Mouse (Mus musculus): ENCODE results near the gene Spef1. TPM values are rescaled to one million over a fixed set of nuclear protein-coding genes. Genes with fewer than 3 reads are reported as not detected.

The Spef1 gene
- total and polyA plus RNA-seq, 3 experiments, result 0.34 to 1.2 (median 1.0) TPM

GRCm38 (mm10) chr2:131125157-131125963, 61.7 kb downstream of the Spef1 start:
- Histone ChIP-seq H3K9ac (ENCODE audit: insufficient read depth, low read depth) (no peak overlapping the region), H3K36me3 (replicated peaks in 1 of 2; ENCODE audit: control insufficient read depth in 1 of 2, insufficient read depth in 1 of 2, low read length in 1 of 2) (no peaks in the 10 kb centered on the region), H3K79me2 (replicated peaks; ENCODE audit: control insufficient read depth, extremely low read depth, insufficient read depth, poor library complexity, severe bottlenecking) (no peaks in the 10 kb centered on the region), H3K27ac (ENCODE audit: insufficient read depth, low read depth) (no peak overlapping the region), H3K9me3 (replicated peaks; ENCODE audit: low read length) (no peaks in the 10 kb centered on the region), H3K4me2 (ENCODE audit: insufficient read depth, low read depth, poor library complexity, severe bottlenecking) (no peak overlapping the region), H3K4me3 (replicated peaks in 1 of 3; ENCODE audit: low read depth in 2 of 3, low read length in 2 of 3, poor library complexity in 1 of 3) (no peak overlapping the region), H3K4me1 (ENCODE audit: control insufficient read depth in 1 of 2, insufficient read depth in 2 of 2) (peaks cover 13 to 50% of the 10 kb centered on the region in 2 experiments), H3K27me3 (replicated peaks) (peaks cover 44% of the 10 kb centered on the region)
- no peak for DNase-seq (ENCODE audit: extremely low read depth)
- dilution Hi-C loops (cut with MboI; ENCODE audit: extremely low pct_ligation_motif_present, extremely low pct_unique_long_range_greater_than_20kb, low sequenced_read_pairs) (no loop called here), in situ Hi-C loops (cut with MboI; ENCODE audit: low pct_ligation_motif_present, low pct_unique_long_range_greater_than_20kb, low sequenced_read_pairs) (no loop called here)
- no peak for TF ChIP-seq RAD21 (IDR thresholded peaks at IDR 0.05; ENCODE audit: low read depth, low read length)
- no peak for TF ChIP-seq ZC3H11A (IDR thresholded peaks at IDR 0.05; ENCODE audit: low read depth, low read length)
- TF ChIP-seq MEF2A (IDR thresholded peaks at IDR 0.05; ENCODE audit: borderline replicate concordance, low read depth, low read length), result no peak
- TF ChIP-seq POLR2A (IDR thresholded peaks at IDR 0.05; ENCODE audit: low read depth, low read length), result no peak
- no peak for TF ChIP-seq E2F4 (IDR thresholded peaks at IDR 0.05; ENCODE audit: insufficient replicate concordance, low read depth, low read length)
- TF ChIP-seq HCFC1 (IDR thresholded peaks at IDR 0.05; ENCODE audit: low read depth, low read length), result no peak
- TF ChIP-seq CTCF (conservative IDR thresholded peaks at IDR 0.05 in 1 of 2, IDR thresholded peaks at IDR 0.05 in 1 of 2; ENCODE audit: low read depth in 2 of 2, low read length in 2 of 2), result no peak
- no peak for TF ChIP-seq ZKSCAN1 (IDR thresholded peaks at IDR 0.05; ENCODE audit: borderline replicate concordance, low read depth, low read length)

- Histone ChIP-seq H3K36me3 (replicated peaks in 1 of 2; ENCODE audit: control insufficient read depth in 1 of 2, insufficient read depth in 1 of 2, low read length in 1 of 2) (no peaks in the 10 kb centered on the region), H3K9ac (ENCODE audit: insufficient read depth, low read depth) (no peak overlapping the region), H3K79me2 (replicated peaks; ENCODE audit: control insufficient read depth, extremely low read depth, insufficient read depth, poor library complexity, severe bottlenecking) (no peaks in the 10 kb centered on the region), H3K4me1 (ENCODE audit: control insufficient read depth in 1 of 2, insufficient read depth in 2 of 2) (peaks cover 13 to 49% of the 10 kb centered on the region in 2 experiments), H3K27me3 (replicated peaks) (peaks cover 37% of the 10 kb centered on the region), H3K9me3 (replicated peaks; ENCODE audit: low read length) (no peaks in the 10 kb centered on the region), H3K4me2 (ENCODE audit: insufficient read depth, low read depth, poor library complexity, severe bottlenecking) (no peak overlapping the region), H3K4me3 (replicated peaks in 1 of 3; ENCODE audit: low read depth in 2 of 3, low read length in 2 of 3, poor library complexity in 1 of 3) (no peak overlapping the region), H3K27ac (ENCODE audit: insufficient read depth, low read depth) (no peak overlapping the region)
- in situ Hi-C loops (cut with MboI; ENCODE audit: low pct_ligation_motif_present, low pct_unique_long_range_greater_than_20kb, low sequenced_read_pairs) (no loop called here), dilution Hi-C loops (cut with MboI; ENCODE audit: extremely low pct_ligation_motif_present, extremely low pct_unique_long_range_greater_than_20kb, low sequenced_read_pairs) (no loop called here)
- DNase-seq (ENCODE audit: extremely low read depth), result no peak
- TF ChIP-seq USF1 (IDR thresholded peaks at IDR 0.05; ENCODE audit: low read depth, low read length) (no peak), CHD1 (IDR thresholded peaks at IDR 0.05; ENCODE audit: low read depth, low read length) (no peak), EP300 (IDR thresholded peaks at IDR 0.05; ENCODE audit: low read length) (no peak), MXI1 (IDR thresholded peaks at IDR 0.05; ENCODE audit: low read depth, low read length) (no peak), ZKSCAN1 (IDR thresholded peaks at IDR 0.05; ENCODE audit: borderline replicate concordance, low read depth, low read length) (no peak), NELFE (IDR thresholded peaks at IDR 0.05; ENCODE audit: low read depth, low read length) (no peak), RCOR1 (conservative IDR thresholded peaks at IDR 0.05; ENCODE audit: low read depth, low read length) (no peak), SIN3A (IDR thresholded peaks at IDR 0.05; ENCODE audit: low read length) (no peak), MYC (IDR thresholded peaks at IDR 0.05; ENCODE audit: low read depth, low read length) (no peak), POLR2AphosphoS2 (IDR thresholded peaks at IDR 0.05; ENCODE audit: low read depth, low read length) (no peak), UBTF (IDR thresholded peaks at IDR 0.05; ENCODE audit: low read depth, low read length) (no peak), TCF12 (IDR thresholded peaks at IDR 0.05; ENCODE audit: low read depth, low read length) (no peak), E2F4 (IDR thresholded peaks at IDR 0.05; ENCODE audit: insufficient replicate concordance, low read depth, low read length) (no peak)
Measured at GRCm38 (mm10) chr2:131124166-131124565, 62.9 kb downstream of the Spef1 start.

Other genes starting within 250 kb of the Spef1 start
- not detected in 2 replicates for gene Gfra4, start 144.2 kb downstream of the Spef1 start, total RNA-seq (2012; rRNA removed)
- not detected in 2 replicates for gene Gfra4, start 144.2 kb downstream of the Spef1 start, total RNA-seq (2014; rRNA removed)
- not detected in 2 replicates for gene Gfra4, start 144.2 kb downstream of the Spef1 start, polyA plus RNA-seq (2012; ENCODE audit: insufficient read length, low read depth)
- gene Adam33, start 123.5 kb downstream of the Spef1 start, total RNA-seq (2012; rRNA removed), result 0.17 TPM in 2 replicates
- gene Adam33, start 123.5 kb downstream of the Spef1 start, total RNA-seq (2014; rRNA removed), result not detected in 2 replicates
- 0.21 and 0.44 TPM in 2 replicates for gene Adam33, start 123.5 kb downstream of the Spef1 start, polyA plus RNA-seq (2012; ENCODE audit: insufficient read length, low read depth)
- gene Siglec1, start 100.5 kb downstream of the Spef1 start, total RNA-seq (2012; rRNA removed), result 0.04 TPM in 1 of 2 replicates, not detected in the other
- not detected in 2 replicates for gene Siglec1, start 100.5 kb downstream of the Spef1 start, total RNA-seq (2014; rRNA removed)
- gene Siglec1, start 100.5 kb downstream of the Spef1 start, polyA plus RNA-seq (2012; ENCODE audit: insufficient read length, low read depth), result 0.05 TPM in 1 of 2 replicates, not detected in the other
- gene Hspa12b, start 60.0 kb downstream of the Spef1 start, total RNA-seq (2012; rRNA removed), result 1.3 and 1.7 TPM in 2 replicates
- 0.24 and 0.56 TPM in 2 replicates for gene Hspa12b, start 60.0 kb downstream of the Spef1 start, total RNA-seq (2014; rRNA removed)
- gene Hspa12b, start 60.0 kb downstream of the Spef1 start, polyA plus RNA-seq (2012; ENCODE audit: insufficient read length, low read depth), result 2.0 TPM in 2 replicates
- gene Gm11037, start 53.8 kb downstream of the Spef1 start, total RNA-seq (2012; rRNA removed), result not detected in 2 replicates
- not detected in 2 replicates for gene Gm11037, start 53.8 kb downstream of the Spef1 start, total RNA-seq (2014; rRNA removed)
- gene Gm11037, start 53.8 kb downstream of the Spef1 start, polyA plus RNA-seq (2012; ENCODE audit: insufficient read length, low read depth), result not detected in 2 replicates
- 25.3 and 36.5 TPM in 2 replicates for gene 1700037H04Rik, start 27.2 kb downstream of the Spef1 start, total RNA-seq (2012; rRNA removed)
- gene 1700037H04Rik, start 27.2 kb downstream of the Spef1 start, total RNA-seq (2014; rRNA removed), result 11.2 and 16.0 TPM in 2 replicates
- gene 1700037H04Rik, start 27.2 kb downstream of the Spef1 start, polyA plus RNA-seq (2012; ENCODE audit: insufficient read length, low read depth), result 40.0 and 43.0 TPM in 2 replicates
- 24.4 and 26.8 TPM in 2 replicates for gene Cenpb, start 7.2 kb downstream of the Spef1 start, total RNA-seq (2012; rRNA removed)
- 17.3 and 18.1 TPM in 2 replicates for gene Cenpb, start 7.2 kb downstream of the Spef1 start, total RNA-seq (2014; rRNA removed)
- gene Cenpb, start 7.2 kb downstream of the Spef1 start, polyA plus RNA-seq (2012; ENCODE audit: insufficient read length, low read depth), result 26.1 and 26.6 TPM in 2 replicates
- 11.6 and 14.4 TPM in 2 replicates for gene Cdc25b, start 333 bp downstream of the Spef1 start, total RNA-seq (2012; rRNA removed)
- 23.3 and 24.0 TPM in 2 replicates for gene Cdc25b, start 333 bp downstream of the Spef1 start, total RNA-seq (2014; rRNA removed)
- 21.3 and 22.8 TPM in 2 replicates for gene Cdc25b, start 333 bp downstream of the Spef1 start, polyA plus RNA-seq (2012; ENCODE audit: insufficient read length, low read depth)
- gene Ap5s1, start 19.8 kb upstream of the Spef1 start, total RNA-seq (2012; rRNA removed), result 9.1 and 10.4 TPM in 2 replicates
- gene Ap5s1, start 19.8 kb upstream of the Spef1 start, total RNA-seq (2014; rRNA removed), result 19.8 and 22.5 TPM in 2 replicates
- gene Ap5s1, start 19.8 kb upstream of the Spef1 start, polyA plus RNA-seq (2012; ENCODE audit: insufficient read length, low read depth), result 8.1 and 9.9 TPM in 2 replicates
- gene Mavs, start 46.8 kb upstream of the Spef1 start, total RNA-seq (2012; rRNA removed), result 25.6 and 25.9 TPM in 2 replicates
- gene Mavs, start 46.8 kb upstream of the Spef1 start, total RNA-seq (2014; rRNA removed), result 18.5 and 18.6 TPM in 2 replicates
- 26.8 and 34.5 TPM in 2 replicates for gene Mavs, start 46.8 kb upstream of the Spef1 start, polyA plus RNA-seq (2012; ENCODE audit: insufficient read length, low read depth)
- 16.6 and 19.0 TPM in 2 replicates for gene Pank2, start 75.2 kb upstream of the Spef1 start, total RNA-seq (2012; rRNA removed)
- gene Pank2, start 75.2 kb upstream of the Spef1 start, total RNA-seq (2014; rRNA removed), result 25.6 and 28.6 TPM in 2 replicates
- 34.7 and 43.2 TPM in 2 replicates for gene Pank2, start 75.2 kb upstream of the Spef1 start, polyA plus RNA-seq (2012; ENCODE audit: insufficient read length, low read depth)
- gene Rnf24, start 165.6 kb upstream of the Spef1 start, total RNA-seq (2012; rRNA removed), result 3.4 and 3.9 TPM in 2 replicates
- 3.5 and 3.9 TPM in 2 replicates for gene Rnf24, start 165.6 kb upstream of the Spef1 start, total RNA-seq (2014; rRNA removed)
- 11.8 and 14.7 TPM in 2 replicates for gene Rnf24, start 165.6 kb upstream of the Spef1 start, polyA plus RNA-seq (2012; ENCODE audit: insufficient read length, low read depth)